Mouse (Mus musculus) CD4-positive helper T cell, adult 2 months (primary cell): ENCODE data around the gene Zfp622.

Experiments used
- DNase-seq: peaks from one replicate; pipeline ENCODE4 v3.0.0-alpha.2; 2012; ENCODE audit warnings: low read depth, missing footprints, low spot score

The Zfp622 gene

GRCm38 (mm10) chr15:25984067-25984733 lies at the start of gene Zfp622:
Gene Zfp622 (plus strand): TSS chr15:25984366.
- peak; percentile 99 for DNase-seq

DNA sequence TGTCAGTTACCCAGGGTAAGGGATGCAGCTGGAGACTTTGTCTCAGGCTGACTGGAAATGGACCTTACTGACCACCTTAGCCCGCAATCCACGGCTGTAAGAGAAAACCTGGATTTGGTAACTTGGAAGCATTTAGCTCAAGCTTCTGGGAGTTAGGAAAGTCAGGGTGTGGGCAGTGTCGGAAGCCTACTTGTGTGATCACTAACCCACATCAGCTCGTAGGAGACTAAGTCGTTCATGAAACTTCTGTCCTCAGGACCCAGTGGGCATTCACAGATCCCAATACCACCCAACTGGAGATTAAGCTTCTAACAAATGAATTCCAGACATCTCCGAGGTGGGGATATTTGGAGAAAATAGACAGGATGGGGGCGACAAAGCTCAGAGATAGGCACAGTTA lies 49.8 kb upstream of the Zfp622 start:
- no peak for DNase-seq

DNA sequence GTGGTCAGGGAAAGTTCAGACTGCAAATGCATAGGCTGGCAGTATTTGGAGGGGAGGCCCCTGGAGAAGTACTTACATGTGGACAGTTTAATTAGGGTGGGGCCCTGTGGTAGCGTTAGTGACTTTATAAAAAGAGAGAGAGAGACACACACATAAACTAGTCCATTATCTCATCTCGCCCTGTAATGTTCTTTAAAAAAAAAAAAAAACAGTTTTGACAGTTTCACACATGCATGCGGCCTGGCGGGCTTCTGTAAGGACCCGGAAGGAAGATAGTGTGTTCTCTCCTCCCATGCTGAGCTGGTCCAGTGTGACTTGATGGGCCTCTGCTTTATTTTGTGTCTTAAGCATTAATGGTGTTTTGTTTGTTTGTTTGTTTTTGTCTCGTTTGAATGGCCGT lies 45.7 kb upstream of the Zfp622 start:
- no peak for DNase-seq

DNA sequence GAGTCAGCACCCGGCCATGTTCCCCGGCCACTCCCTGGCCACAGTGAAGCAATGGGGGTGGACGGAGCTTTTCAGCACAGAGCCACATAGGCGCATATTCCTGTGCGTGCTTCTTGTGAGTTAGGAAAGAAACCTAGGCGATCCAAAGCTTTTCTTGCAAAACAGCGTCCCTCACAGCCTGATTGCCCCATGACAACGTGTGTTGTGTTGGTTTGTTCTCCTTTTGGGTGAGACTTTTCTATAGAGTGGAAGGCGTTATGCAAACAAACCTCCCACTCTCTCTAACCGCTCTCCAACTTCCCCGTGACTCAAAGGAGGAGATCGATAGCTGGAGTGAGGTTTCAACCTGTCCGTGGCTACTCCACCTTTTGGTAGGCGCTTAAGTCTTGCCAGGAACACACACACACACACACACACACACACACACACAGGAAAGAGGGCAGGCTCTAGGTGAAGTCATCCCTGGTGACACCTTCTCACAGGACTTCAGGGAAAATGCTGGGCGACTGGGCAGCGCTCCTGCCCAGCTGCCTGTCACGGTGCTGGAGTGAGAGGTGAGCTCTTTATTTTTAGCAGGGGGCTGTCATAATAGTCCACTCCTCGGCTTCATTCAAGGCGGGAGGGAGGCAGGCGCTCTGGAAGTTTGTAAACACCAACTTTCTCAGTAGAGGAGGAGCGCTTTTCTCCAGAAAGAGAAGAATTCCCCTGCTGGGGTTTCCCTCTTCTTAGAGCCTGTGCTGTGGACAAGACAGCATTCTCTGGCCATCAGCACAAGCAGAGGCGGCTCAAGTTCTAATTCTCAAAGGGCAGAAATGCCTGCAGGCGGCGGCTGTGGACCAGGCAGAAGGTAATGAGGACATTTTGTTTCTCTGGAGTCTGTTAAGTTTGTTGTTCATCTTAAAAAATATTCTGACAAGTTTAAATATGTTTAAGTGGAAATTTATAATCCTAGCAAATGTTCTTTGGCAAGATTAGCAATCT lies 43.5 kb upstream of the Zfp622 start:
- peak; percentile 23 for DNase-seq

DNA sequence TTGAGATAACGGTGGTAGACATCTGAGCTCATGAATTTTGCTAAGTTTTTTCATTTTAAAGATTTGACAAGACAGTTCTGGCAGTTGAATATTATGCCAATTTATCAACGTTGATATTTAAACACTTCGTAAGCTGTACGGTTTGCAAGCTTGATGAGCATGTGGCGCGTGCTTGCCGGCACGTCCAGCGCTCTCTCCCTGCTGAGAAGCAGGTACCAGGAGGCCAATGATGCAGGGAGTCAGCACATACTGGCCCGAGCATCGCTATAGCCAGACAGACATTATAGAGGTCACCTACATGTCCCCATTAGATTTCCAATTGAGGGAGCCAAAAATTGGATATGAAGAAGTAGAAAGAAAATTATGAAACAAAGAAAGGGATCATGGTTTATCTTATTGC lies 42.7 kb upstream of the Zfp622 start:
- DNase-seq = no peak

- no peak for DNase-seq
These were observed 41.8 kb upstream of the Zfp622 start for GRCm38 (mm10) chr15:25942415-25942814.

GRCm38 (mm10) chr15:25943386-25944137 lies 40.6 kb upstream of the Zfp622 start:
- no peak for DNase-seq

GRCm38 (mm10) chr15:25945224-25945623 lies 38.9 kb upstream of the Zfp622 start:
- DNase-seq = no peak

DNA sequence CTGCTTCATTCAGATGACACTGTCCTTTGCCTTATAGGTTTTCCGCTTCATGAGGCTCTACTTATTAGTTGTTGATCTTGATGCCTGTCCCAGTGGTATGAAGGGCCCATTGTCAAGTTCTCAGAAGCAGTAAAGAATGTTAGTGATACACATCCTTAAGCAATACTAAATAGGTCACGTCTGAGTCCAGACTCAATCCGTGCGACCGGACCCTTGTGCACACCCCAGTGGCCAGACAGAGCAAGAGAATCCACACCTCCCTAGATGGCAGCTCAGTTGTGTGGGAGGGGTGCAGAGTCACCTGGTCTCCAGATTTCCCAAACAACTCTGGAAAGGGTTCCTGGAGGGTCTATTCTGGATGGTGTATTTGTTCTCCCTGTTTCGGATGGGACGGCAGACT lies 37.7 kb upstream of the Zfp622 start:
- no peak for DNase-seq

DNA sequence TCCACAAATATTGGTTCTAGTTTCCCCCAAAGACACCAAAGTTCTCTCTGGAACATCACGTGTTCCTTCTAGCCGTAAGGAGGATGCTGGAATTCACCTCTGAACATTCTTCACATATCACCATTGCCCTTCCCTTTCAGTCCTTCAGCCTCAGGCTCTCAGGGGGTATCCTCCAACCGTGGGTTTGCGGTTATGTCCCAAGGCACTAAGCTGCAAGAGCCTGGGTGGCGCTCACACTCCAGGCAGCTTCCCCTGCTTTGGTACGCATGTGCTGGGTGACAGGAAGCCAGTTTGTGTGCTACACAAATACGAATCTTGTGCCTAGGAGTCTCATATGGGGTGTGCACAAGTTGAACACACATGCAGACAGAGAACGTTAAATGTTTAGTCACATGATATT lies 36.8 kb upstream of the Zfp622 start:
- DNase-seq = no peak

GRCm38 (mm10) chr15:25948257-25949223 lies 35.6 kb upstream of the Zfp622 start:
- peak; percentile 25 for DNase-seq

DNA sequence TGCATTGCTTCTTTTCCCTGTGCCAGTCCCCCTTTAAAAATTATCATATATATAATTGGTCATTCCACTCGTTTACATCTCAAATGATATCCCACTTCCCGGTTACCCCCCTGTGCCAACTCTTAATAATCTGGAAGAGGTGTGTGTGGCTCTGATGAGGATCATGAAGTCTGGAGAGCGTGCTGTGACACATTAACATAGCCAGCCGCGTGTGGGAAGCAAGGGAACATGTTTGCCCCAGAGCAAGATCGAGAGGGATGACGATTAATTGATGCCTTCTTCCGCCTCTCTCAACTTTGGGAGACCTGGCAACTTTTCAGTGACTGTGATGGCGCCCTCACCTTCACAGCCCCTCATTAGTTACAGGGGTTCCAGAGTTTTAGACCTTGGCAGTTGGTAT lies 34.5 kb upstream of the Zfp622 start:
- no peak for DNase-seq

- no peak for DNase-seq
These were observed 33.6 kb upstream of the Zfp622 start for GRCm38 (mm10) chr15:25950584-25950983.

DNA sequence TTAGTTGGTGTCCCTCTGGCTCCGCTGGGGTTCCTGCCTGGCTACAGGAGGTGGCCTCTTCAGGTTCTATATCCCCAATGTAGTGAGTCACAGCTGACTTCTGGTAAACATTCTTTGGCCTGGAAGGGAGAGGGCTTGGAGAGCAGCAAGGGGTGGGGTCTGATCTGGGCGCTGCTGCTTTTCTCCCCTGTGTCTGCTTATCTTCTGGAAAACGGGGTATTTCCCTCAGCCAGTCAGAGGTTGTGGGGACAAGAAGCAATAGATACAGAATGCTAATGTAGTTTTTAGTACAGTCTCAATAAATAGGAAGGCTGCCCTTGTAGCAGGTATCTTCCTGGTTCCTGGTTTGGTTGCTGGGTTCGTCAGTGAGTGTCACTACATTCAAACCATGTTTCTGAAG lies 33.1 kb upstream of the Zfp622 start:
- no peak for DNase-seq

- DNase-seq = no peak
These were observed 28.2 kb upstream of the Zfp622 start for GRCm38 (mm10) chr15:25956001-25956400.

DNA sequence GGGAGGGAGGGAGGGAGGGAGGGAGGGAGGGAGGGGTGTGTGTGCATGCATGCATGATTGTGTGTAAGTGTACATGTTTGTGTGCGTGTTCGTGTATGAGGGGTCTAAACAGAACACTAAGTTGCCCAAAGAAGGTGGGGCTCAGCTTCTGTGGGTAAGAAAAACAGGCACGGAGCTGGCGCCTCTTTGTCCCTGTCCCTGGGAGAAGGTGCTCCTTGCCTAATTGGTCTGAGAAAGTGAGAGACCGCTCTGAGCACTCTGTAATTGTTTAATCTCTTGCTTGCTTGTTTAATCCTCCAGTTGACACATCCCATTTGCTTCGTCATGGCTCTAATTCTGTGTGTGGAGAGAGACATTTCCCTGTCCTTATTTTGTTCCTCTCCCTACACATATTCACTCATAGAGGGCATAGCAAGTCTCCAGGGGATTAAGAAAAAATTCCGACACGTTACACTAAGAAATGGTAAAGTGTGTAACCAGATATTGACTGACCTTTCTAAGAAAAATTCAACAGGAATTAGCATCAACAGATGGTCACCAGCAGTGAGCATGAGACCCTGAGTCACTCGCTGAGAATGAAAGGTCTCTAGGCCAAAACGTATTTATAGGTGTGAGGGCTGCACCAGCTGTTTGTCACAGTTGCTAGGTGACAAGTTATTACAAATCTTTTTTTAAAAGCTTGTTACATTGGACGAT lies 27.6 kb upstream of the Zfp622 start:
- DNase-seq = no peak

DNA sequence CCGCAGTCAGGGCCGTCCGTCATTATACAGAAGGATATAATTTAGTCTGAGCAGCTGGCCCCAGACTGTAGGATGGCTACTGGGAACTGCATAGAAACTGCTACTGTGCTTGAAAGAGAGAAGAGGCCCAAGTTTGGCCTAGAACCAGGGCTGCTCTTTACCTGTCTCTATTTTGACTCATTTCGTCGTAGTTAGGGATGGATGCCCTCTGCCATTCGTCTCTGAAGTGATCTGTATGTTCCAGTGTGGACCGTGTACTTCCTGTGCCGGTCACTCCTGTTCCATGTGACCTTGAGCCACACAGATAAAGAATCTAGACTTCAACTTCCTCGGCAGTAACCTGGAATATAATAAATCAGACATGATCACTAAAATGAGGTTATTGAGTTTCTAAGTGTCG lies 26.5 kb upstream of the Zfp622 start:
- DNase-seq = no peak

DNA sequence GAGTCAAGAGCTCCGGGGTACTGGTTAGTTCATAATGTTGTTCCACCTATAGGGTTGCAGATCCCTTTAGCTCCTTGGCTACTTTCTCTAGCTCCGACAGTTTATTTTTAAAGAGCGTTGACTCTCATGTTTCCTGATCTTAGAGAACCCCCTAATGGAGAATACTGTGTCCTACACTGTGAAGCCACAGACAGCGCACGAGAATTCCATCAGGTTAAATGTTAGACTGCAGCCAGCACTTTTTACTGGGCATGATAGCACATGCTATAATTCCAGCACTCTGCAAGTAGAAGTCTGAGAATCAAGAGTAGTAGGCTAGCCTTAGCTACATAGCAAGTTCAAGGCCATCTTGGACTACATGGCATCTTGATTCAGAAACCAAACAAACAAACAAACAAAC lies 24.8 kb upstream of the Zfp622 start:
- DNase-seq = peak; percentile 15

- DNase-seq = no peak
These were observed 23.9 kb upstream of the Zfp622 start for GRCm38 (mm10) chr15:25960231-25960630.

- no peak for DNase-seq
These were observed 17.9 kb upstream of the Zfp622 start for GRCm38 (mm10) chr15:25966220-25966774.
